Mouse (Mus musculus): ENCODE results near the gene Mas1.

The Mas1 gene

DNA sequence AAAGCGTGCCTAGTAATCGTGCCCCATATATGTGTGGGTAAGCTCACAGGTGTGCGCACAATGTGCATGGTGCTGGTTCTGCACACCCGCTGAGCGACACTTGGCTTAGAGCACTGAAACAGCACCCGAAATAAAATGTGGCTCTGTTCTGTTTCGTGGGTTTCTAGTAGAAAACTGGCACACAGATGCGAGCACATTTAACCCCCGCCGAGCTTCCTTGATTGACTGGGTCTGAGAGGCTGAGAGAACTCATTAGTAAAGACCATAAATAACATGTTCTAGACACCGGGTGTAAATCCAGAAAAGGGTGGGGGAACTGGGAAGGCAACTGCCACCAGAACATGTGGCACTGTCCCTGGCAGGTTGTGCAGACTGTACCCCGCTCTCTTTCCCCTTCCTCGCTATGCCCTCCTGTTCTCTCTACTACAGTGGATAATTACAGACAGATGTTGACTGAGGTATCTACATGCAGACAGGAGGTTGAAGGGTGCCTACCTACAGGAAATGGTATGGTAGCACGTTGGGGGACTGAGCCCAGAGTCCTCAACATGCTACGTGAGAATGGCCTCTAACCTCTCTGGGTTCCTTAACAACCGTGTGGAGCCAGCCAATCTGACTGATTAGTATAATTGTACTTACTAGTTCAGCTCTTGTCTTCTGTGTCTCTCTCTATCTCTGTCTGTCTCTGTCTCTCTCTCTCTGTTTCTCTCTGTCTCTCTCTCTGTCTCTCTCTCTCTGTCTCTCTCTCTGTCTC lies 4.5 kb upstream of the Mas1 start:
- DNase-seq = peak; percentile 23

DNA sequence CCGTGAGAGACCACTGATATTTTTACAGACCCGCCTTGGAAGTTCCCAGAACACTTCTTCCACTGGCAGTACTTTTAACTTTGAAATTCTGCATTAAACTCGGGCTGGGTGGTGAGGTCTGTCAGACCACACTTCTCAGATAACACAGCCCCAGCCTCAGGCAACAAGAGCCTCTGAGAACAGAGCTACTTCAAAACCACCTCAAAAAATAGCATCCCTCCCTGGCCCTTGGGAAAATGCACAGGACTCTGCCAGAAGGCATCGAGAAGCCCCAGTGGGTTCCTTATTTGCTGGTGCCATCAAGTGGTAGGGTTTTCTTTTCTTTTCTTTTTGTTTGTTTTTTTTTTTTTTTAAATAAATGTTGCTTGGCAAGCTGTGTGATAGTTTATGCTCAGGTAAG lies 697 bp upstream of the Mas1 start:
- DNase-seq = no peak

GRCm38 (mm10) chr17:12866853-12867252 lies 1.1 kb downstream of the Mas1 start:
- DNase-seq = no peak

- no peak for DNase-seq
Observed at GRCm38 (mm10) chr17:12865407-12865806, 2.5 kb downstream of the Mas1 start.

DNA sequence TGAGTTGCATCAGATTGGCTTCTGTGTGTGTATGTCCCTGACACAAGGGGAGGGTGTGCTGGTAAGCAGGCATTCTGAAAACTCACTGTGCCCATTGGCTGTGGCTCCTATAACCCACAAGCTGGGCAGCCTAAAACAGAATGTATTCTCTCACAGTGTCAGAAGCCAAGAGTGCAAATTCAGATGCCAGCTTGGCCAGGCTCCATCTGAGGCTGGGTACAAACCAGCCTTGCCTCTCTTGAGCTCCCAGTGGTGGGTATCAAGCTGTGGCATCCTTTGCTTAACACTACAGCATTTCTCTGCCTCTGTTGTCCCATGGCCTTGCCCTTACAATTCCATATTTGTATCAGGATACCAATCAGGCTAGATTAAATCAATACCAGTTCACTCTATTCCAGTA lies 3.8 kb downstream of the Mas1 start:
- DNase-seq = no peak

DNA sequence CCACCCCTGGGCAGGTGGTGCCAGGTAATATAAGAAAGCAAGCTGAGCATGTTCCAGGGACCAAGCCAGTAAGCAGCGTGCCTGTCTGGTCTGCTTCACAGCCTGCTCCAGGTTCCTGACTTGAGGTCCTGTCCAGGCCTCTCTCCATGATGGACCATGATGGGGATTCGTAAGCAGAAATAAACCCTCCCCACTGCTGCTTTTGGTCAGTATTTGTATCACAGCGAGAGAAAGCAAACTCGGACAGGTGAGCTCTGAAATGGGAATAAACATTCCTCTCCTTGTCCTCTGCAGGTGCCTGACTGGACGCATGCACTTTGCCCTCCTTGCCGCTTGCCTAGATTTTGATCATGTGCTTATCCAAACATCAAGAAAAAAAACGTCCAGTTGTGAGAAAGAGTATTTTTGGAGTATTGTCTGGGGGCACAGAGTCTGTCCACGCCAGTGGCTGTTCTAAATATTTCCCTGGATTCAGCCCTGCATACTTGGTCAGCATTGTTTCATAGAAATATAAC lies 8.9 kb downstream of the Mas1 start:
- DNase-seq = no peak

DNA sequence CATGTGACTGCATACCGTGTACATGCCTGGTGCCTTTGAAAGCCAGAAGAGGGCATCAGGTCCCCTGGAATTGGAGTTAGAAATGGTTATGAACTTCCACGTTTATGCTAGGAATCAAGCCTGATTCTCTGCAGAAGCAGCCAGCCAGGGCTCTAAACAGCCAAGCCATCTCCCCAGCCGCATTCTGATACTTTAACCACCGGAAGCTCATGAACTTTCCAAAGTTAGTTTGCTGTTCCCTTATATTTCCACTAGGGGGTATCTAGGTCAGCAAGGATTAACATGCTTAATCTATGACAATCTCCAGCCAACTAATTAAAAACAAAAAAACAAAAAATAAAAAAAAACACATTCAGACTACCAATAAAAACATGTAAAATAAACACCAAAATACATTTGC lies 9.9 kb downstream of the Mas1 start:
- peak; percentile 45 for DNase-seq

- DNase-seq = peak; percentile 4
Observed at GRCm38 (mm10) chr17:12857395-12857794, 10.5 kb downstream of the Mas1 start.

DNA sequence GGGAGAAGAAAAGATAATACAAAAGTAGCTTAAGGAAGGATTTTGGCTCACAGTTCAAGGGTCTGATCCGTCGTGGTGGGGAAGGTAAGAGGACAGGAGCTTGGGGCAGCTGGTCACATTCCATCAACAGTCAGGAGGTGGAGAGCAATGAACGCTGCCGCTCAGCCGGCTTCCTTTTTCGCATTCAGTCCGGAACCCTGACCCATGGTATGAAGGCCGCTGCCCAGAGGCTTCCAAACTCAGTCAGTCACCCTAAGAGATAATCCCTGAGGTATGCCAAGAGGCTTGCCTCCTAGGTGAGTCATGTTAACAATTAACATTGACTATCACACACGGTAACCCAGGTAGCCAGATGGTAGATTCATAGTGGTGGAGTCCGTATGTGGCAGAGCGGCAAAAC lies 13.6 kb downstream of the Mas1 start:
- DNase-seq = no peak

- no peak for DNase-seq
Observed at GRCm38 (mm10) chr17:12853821-12854220, 14.1 kb downstream of the Mas1 start.

GRCm38 (mm10) chr17:12851689-12852088 lies 16.3 kb downstream of the Mas1 start:
- DNase-seq = no peak

GRCm38 (mm10) chr17:12849778-12850382 lies 18.1 kb downstream of the Mas1 start:
- DNase-seq = no peak

DNA sequence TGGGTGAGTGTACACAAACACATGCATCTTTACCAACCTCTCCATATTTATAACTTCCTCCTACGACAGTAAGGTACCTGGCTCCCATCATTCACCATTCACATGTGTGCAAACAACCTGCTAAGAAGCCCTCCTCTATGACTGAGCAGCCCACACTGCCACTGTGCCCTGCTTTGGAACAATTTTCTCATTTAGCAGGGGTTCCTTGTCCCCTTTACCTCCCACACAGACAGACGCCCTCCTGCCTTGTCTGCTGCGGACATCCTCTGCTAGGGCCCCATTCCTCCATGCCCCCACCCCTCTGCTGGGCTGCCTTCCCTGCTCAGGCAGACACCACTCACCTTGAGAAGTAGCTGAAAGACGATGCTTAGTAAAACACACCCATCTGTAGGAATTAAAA lies 20.2 kb downstream of the Mas1 start:
- DNase-seq = no peak

GRCm38 (mm10) chr17:12846474-12846873 lies 21.5 kb downstream of the Mas1 start:
- no peak for DNase-seq

- DNase-seq = no peak
Observed at GRCm38 (mm10) chr17:12845862-12846261, 22.1 kb downstream of the Mas1 start.

- no peak for DNase-seq
Observed at GRCm38 (mm10) chr17:12844540-12844939, 23.4 kb downstream of the Mas1 start.

DNA sequence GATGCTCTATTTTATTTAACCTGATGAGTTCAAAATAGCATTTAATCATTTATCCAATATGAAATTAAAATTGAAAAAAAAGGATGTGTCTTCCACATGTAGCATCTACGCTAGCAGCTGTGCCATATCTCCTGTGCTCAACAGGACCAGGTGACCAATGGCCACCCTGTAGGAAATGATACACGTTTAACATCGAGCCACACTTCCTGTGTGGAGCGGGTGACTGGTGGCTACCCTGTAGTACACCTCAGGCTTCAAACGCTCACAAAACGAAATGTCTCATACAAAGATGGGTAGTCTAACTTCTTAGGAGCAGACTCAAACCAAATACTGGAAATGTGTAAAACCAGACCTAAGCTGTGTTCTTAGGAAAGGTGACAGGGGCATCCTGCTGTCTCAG lies 24.1 kb downstream of the Mas1 start:
- no peak for DNase-seq

- no peak for DNase-seq
Observed at GRCm38 (mm10) chr17:12839475-12840267, 28.3 kb downstream of the Mas1 start.

- DNase-seq = no peak
Observed at GRCm38 (mm10) chr17:12835738-12836137, 32.2 kb downstream of the Mas1 start.

- DNase-seq = no peak
Observed at GRCm38 (mm10) chr17:12834826-12835225, 33.1 kb downstream of the Mas1 start.

GRCm38 (mm10) chr17:12834317-12834716 lies 33.6 kb downstream of the Mas1 start:
- no peak for DNase-seq

DNA sequence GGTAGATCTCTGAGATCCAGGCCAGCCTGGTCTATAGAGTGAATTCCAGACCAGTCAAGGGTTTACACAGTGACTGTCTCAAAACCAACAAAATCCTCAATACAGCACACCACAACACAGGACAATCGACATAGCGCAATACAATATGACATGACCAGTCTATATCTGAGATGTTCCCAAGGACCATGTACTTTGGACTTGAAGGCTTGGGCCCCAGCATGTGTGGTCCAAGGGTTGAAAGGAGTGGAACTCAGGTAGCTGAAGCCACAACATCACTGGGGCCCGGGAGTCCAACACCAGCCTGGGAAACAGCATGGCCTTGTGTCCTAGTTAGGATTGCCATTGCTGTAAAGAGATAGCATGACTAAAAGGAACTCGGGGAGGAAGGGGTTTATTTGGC lies 35.3 kb downstream of the Mas1 start:
- DNase-seq = no peak

- DNase-seq = no peak
Observed at GRCm38 (mm10) chr17:12832231-12832630, 35.7 kb downstream of the Mas1 start.

- no peak for DNase-seq
Observed at GRCm38 (mm10) chr17:12830351-12830750, 37.6 kb downstream of the Mas1 start.

Data from thymus, postnatal 25 days (tissue).